Mouse (Mus musculus): Measurements from ENCODE around the gene Gm6040.

- TF ChIP-seq POLR2A (IDR thresholded peaks at IDR 0.05; ENCODE audit: extremely low read depth, insufficient read depth, low read length) (no peak), CTCF (IDR thresholded peaks at IDR 0.05; ENCODE audit: low read depth, low read length) (no peak)
Observed at GRCm38 (mm10) chr8:20964531-20964930, 42.7 kb upstream of the Gm6040 start.

Measured in liver, adult 2 months (tissue).